Mouse (Mus musculus) neural tube, embryonic 14.5 days (tissue): Measurements from ENCODE around the gene Apoc4. TPM values are rescaled to one million over a fixed set of nuclear protein-coding genes. Genes with fewer than 3 reads are reported as not detected.
"Not testable (repeated sequence)": the region's sequence is repeated elsewhere in the genome, so short reads cannot be mapped to it uniquely, and the experiment has no call there.

Experiments
- ATAC-seq: fragments of 200-750 bp; cut with Nextera tagmentation; 2 replicates; pipeline ENCODE4 v1.8.0; 2017; ENCODE audit warnings: low read depth, mild to moderate bottlenecking, moderate TSS enrichment, moderate library complexity
- H3K27ac ChIP-seq: fragments of 300-500 bp; sonication (generic); 2 replicates; pipeline ENCODE4 v1.5.1; 2014; ENCODE audit warnings: low read depth, mild to moderate bottlenecking, control low read depth, low read length, moderate library complexity, mixed read lengths
- H3K27me3 ChIP-seq: fragments of 300-500 bp; sonication (generic); 2 replicates; pipeline ENCODE4 v1.6.1; 2014; ENCODE audit warnings: low read length; ENCODE audit not compliant: control insufficient read depth, insufficient read depth
- H3K36me3 ChIP-seq: fragments of 300-500 bp; sonication (generic); 2 replicates; pipeline ENCODE4 v1.6.1; 2014; ENCODE audit warnings: low read length, mixed read lengths; ENCODE audit not compliant: control insufficient read depth, insufficient read depth
- H3K4me1 ChIP-seq: fragments of 300-500 bp; sonication (generic); 2 replicates; pipeline ENCODE4 v1.6.1; 2014; ENCODE audit warnings: low read length; ENCODE audit not compliant: control insufficient read depth, insufficient read depth
- H3K4me2 ChIP-seq: fragments of 300-500 bp; sonication (generic); 2 replicates; pipeline ENCODE4 v1.6.1; 2014; ENCODE audit warnings: mild to moderate bottlenecking, low read depth, low read length, control low read depth
- H3K4me3 ChIP-seq: fragments of 300-500 bp; sonication (generic); 2 replicates; pipeline ENCODE4 v1.5.1; 2014; ENCODE audit warnings: low read depth, low read length, control low read depth, mixed read lengths
- H3K9ac ChIP-seq: fragments of 300-500 bp; sonication (generic); replicated peaks from 2 replicates; pipeline ENCODE4 v1.6.1; 2014; ENCODE audit warnings: low read depth, mild to moderate bottlenecking, control low read depth, low read length, mixed read lengths
- H3K9me3 ChIP-seq: fragments of 300-500 bp; sonication (generic); 2 replicates; pipeline ENCODE4 v1.6.1; 2016; ENCODE audit warnings: low read length; ENCODE audit not compliant: control insufficient read depth
- WGBS: fragments of 180-500 bp; shearing (Covaris S2); extraction: QIAGEN DNeasy Blood & Tissue Kit; methylation state at CpG from one replicate; pipeline ENCODE4 v1.1.7; 2014; 5-methylcytosine and 5-hydroxymethylcytosine counted together
- polyA plus RNA-seq: library from polyadenylated mRNA; unstranded; fragments of >200 nt; fragmentation: Nextera tagmentation; extraction: Ambion mirVana; gene quantifications from 2 replicates; pipeline ENCODE4 v1.2.1, GENCODE M21; 2014

The Apoc4 gene
- polyA plus RNA-seq, 1 experiment from 2014 or later = 0.20 TPM

- H3K4me2 ChIP-seq, H3K4me1 ChIP-seq, ATAC-seq, H3K27me3 ChIP-seq, H3K9me3 ChIP-seq, H3K27ac ChIP-seq, H3K36me3 ChIP-seq, H3K9ac ChIP-seq, H3K4me3 ChIP-seq: not testable (repeated sequence)
- WGBS = 79% methylated on average over 8 of the region's 8 CpGs
Measured at GRCm38 (mm10) chr7:19686927-19687583, 5.8 kb upstream of the Apoc4 start.

- Histone ChIP-seq H3K36me3 (no peaks in the 10 kb centered on the region), H3K4me3 (no peak overlapping the region), H3K9ac (no peak overlapping the region), H3K9me3 (no peaks in the 10 kb centered on the region), H3K4me1 (no peaks in the 10 kb centered on the region), H3K27me3 (no peaks in the 10 kb centered on the region), H3K27ac (no peak overlapping the region), H3K4me2 (no peak overlapping the region)
- 88% methylated on average over 6 of the region's 6 CpGs for WGBS
- ATAC-seq = no peak
Measured at GRCm38 (mm10) chr7:19686521-19686920, 5.2 kb upstream of the Apoc4 start.

- no peaks in the 10 kb centered on the region for H3K27me3 ChIP-seq
- H3K4me2 ChIP-seq = no peak overlapping the region
- H3K36me3 ChIP-seq = no peaks in the 10 kb centered on the region
- no peak overlapping the region for H3K9ac ChIP-seq
- no peak overlapping the region for H3K4me3 ChIP-seq
- no peak for ATAC-seq
- no peaks in the 10 kb centered on the region for H3K4me1 ChIP-seq
- H3K27ac ChIP-seq = no peak overlapping the region
- 55% methylated on average over 4 of the region's 4 CpGs for WGBS
- no peaks in the 10 kb centered on the region for H3K9me3 ChIP-seq
Measured at GRCm38 (mm10) chr7:19685374-19685773, 4.1 kb upstream of the Apoc4 start.

DNA sequence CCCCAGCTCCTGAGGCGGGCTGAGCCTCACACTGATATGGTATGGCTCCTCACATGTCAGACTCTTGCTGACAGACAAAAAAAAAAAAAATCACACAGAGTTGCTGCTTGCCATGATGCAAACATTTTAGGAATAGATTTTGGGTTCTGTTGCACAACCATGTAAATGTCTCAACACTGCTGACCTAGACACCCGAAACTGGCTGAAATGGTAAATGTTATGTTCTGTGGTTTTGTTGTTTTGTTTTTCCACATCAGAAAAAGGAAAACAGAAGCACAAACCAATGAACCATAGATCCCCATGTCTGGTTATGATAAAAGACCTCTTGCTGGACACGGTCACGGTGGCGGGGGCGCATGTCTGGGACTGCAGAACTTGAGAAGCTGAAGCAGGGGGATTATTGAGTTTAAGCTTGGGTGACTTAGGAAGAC lies 2.5 kb upstream of the Apoc4 start:
- Histone ChIP-seq H3K36me3 (no peaks in the 10 kb centered on the region), H3K9ac (no peak overlapping the region), H3K4me3 (no peak overlapping the region), H3K9me3 (no peaks in the 10 kb centered on the region), H3K27me3 (no peaks in the 10 kb centered on the region), H3K4me2 (no peak overlapping the region), H3K4me1 (no peaks in the 10 kb centered on the region), H3K27ac (no peak overlapping the region)
- ATAC-seq = no peak
- WGBS = 92% methylated on average over 6 of the region's 6 CpGs

DNA sequence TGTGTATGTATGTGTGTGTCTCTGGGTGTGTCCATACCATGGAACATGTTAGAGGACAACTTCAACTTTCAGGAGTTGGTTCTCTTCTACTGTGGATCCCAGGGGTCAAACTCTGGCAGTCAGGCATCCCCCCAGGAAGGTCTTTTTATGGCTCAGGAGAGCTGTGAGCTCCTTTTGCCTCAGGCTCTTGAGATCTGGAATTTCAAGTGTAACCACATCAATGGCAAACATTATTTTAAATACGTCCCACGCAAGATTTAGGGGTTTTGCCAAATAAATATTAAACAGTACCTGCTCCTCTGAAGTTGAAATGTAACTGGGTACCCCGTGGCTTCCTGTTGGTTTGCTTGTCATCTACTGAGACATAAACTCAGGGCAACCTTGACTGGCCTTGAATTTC lies 1.7 kb upstream of the Apoc4 start:
- Histone ChIP-seq H3K27me3 (no peaks in the 10 kb centered on the region), H3K27ac (no peak overlapping the region), H3K4me3 (no peak overlapping the region), H3K9me3 (no peaks in the 10 kb centered on the region), H3K4me1 (no peaks in the 10 kb centered on the region), H3K9ac (no peak overlapping the region), H3K4me2 (no peak overlapping the region), H3K36me3 (no peaks in the 10 kb centered on the region)
- 76% methylated on average over 3 of the region's 3 CpGs for WGBS
- ATAC-seq = no peak

GRCm38 (mm10) chr7:19680702-19681101 lies 577 bp downstream of the Apoc4 start:
- WGBS = 88% methylated on average over 2 of the region's 2 CpGs
- H3K9ac ChIP-seq = no peak overlapping the region
- H3K27ac ChIP-seq = no peak overlapping the region
- H3K36me3 ChIP-seq = no peaks in the 10 kb centered on the region
- no peaks in the 10 kb centered on the region for H3K9me3 ChIP-seq
- no peak for ATAC-seq
- no peaks in the 10 kb centered on the region for H3K27me3 ChIP-seq
- H3K4me3 ChIP-seq = no peak overlapping the region
- H3K4me1 ChIP-seq = no peaks in the 10 kb centered on the region
- H3K4me2 ChIP-seq = no peak overlapping the region

GRCm38 (mm10) chr7:19678901-19679300 lies 2.4 kb downstream of the Apoc4 start:
- 95% methylated on average over 3 of the region's 3 CpGs for WGBS
- Histone ChIP-seq H3K4me2 (no peak overlapping the region), H3K36me3 (no peaks in the 10 kb centered on the region), H3K4me3 (no peak overlapping the region), H3K27me3 (no peaks in the 10 kb centered on the region), H3K9ac (no peak overlapping the region), H3K4me1 (no peaks in the 10 kb centered on the region), H3K27ac (no peak overlapping the region), H3K9me3 (no peaks in the 10 kb centered on the region)
- ATAC-seq = no peak

DNA sequence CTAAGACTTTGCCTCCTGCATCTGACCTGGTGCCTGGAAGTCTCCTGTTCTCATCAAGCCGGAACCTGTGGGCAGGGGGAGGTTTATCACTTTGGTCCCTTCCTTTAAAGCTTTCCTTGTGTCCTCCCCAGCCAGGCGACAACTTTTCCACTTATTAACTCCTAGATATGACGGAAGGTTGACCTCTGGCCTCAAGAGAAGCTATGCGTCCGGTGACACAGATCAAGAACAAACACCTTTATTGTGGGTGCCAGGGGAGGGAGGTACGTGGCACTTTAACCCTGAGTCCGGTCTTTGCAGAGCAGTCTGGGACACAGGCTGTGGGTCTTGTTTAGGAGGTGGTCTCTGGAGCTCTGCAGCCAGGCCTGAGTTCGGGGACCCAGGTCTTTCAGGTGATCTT lies 3.4 kb downstream of the Apoc4 start, which contains the start of gene Apoc2:
Gene Apoc2, minus strand, starts transcription at position 70 of the 400 bp plus-strand sequence.
- H3K9ac ChIP-seq = no peak within 1 kb of the TSS
- no peak within 1 kb of the TSS for H3K27ac ChIP-seq
- H3K36me3 ChIP-seq = no peaks in the 10 kb centered on the region
- no peak for ATAC-seq
- 80% methylated on average over 8 of the region's 8 CpGs for WGBS
- H3K4me1 ChIP-seq = no peaks in the 10 kb centered on the region
- H3K9me3 ChIP-seq = no peaks in the 10 kb centered on the region
- H3K27me3 ChIP-seq = no peaks in the 10 kb centered on the region
- H3K4me2 ChIP-seq = no peak within 1 kb of the TSS
- H3K4me3 ChIP-seq = no peak within 1 kb of the TSS

GRCm38 (mm10) chr7:19676662-19677061 lies 4.6 kb downstream of the Apoc4 start:
- WGBS = 81% methylated on average over 1 of the region's 1 CpGs

More at GRCm38 (mm10) chr7:19676662-19677061, 4.6 kb downstream of the Apoc4 start:
- no peak overlapping the region for H3K4me3 ChIP-seq
- no peaks in the 10 kb centered on the region for H3K9me3 ChIP-seq
- H3K27ac ChIP-seq = no peak overlapping the region
- H3K36me3 ChIP-seq = no peaks in the 10 kb centered on the region
- H3K4me1 ChIP-seq = no peaks in the 10 kb centered on the region
- no peak for ATAC-seq
- no peak overlapping the region for H3K9ac ChIP-seq
- H3K4me2 ChIP-seq = no peak overlapping the region
- no peaks in the 10 kb centered on the region for H3K27me3 ChIP-seq
